Mouse (Mus musculus) kidney, adult 2 months (tissue): Measurements from ENCODE around the gene Metrnl.
"Not testable (repeated sequence)": the region's sequence is repeated elsewhere in the genome, so short reads cannot be mapped to it uniquely, and the experiment has no call there.

Experiments used
- CTCF ChIP-seq: fragments of 200-500 bp; conservative IDR thresholded peaks from 2 replicates; pipeline ENCODE4 v1.5.1; 2011; ENCODE audit warnings: low read depth, mild to moderate bottlenecking, control low read depth, low read length, moderate library complexity, mixed read lengths; ENCODE audit not compliant: insufficient read depth, insufficient read length
- POLR2A ChIP-seq: fragments of 200-500 bp; IDR thresholded peaks from one replicate; pipeline ENCODE4 v1.6.1; 2011; ENCODE audit warnings: low read depth, low read length, control low read depth

- not testable (repeated sequence) for TF ChIP-seq CTCF, POLR2A
These were observed 40.7 kb upstream of the Metrnl start for GRCm38 (mm10) chr11:121660604-121661003.
